Mouse (Mus musculus) v-Abl transformed pro-B cells (cell line): Measurements from ENCODE around the gene Tbr1.

Source experiments
- in situ Hi-C, 2 experiments: fragments of 400-800 bp; cut with MboI; formaldehyde crosslinking; loops; one replicate each; pipeline ENCODE4 v1.15.1; 2025; ENCODE audit not compliant: unreplicated experiment in 2 of 2

The Tbr1 gene

DNA sequence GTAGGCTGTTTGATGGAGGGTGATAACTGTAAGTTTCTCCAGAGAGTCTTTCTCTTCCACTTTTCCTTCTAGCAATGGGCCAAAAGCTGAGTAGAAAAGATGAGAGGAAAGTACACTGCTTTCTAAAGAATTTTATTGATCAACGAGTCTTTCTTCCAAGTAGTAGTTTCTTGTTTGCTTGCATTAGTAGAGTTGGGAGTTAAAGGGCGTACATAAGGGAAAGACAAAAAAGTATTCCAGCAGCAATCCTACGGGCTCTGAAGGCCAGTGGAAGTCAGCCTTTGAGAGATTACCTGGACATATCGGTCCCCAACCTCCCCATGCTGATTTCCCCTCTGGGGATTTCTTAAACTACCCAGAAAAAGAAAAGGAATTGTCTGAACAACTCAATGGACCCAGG, 8.0 kb downstream of the Tbr1 start:
- in situ Hi-C loops: loop anchor here in 1 of 2 experiments (25.0 kb wide), 2 partner anchors 527 to 652 kb away; no protein-coding TSS in a partner anchor

DNA sequence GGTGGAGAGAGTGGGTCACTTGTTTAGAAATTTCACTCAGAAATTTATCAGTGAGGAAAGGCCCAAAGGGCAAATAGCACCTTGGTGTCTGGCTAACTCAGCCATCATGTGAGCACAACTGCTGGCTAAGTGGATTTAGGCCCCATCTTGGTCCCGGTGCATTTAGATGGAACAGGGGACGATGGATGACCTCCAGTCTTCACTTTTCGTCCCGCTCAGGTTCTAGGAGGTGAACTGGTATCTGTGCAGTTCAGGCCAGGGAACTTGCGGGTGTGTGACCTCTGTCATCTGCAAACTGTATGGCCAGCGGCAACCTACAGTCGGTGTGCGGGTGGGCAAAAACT, 8.4 kb downstream of the Tbr1 start:
- in situ Hi-C loops: loop anchor here in 1 of 2 experiments (25.0 kb wide), 2 partner anchors 526 to 651 kb away; no protein-coding TSS in a partner anchor

DNA sequence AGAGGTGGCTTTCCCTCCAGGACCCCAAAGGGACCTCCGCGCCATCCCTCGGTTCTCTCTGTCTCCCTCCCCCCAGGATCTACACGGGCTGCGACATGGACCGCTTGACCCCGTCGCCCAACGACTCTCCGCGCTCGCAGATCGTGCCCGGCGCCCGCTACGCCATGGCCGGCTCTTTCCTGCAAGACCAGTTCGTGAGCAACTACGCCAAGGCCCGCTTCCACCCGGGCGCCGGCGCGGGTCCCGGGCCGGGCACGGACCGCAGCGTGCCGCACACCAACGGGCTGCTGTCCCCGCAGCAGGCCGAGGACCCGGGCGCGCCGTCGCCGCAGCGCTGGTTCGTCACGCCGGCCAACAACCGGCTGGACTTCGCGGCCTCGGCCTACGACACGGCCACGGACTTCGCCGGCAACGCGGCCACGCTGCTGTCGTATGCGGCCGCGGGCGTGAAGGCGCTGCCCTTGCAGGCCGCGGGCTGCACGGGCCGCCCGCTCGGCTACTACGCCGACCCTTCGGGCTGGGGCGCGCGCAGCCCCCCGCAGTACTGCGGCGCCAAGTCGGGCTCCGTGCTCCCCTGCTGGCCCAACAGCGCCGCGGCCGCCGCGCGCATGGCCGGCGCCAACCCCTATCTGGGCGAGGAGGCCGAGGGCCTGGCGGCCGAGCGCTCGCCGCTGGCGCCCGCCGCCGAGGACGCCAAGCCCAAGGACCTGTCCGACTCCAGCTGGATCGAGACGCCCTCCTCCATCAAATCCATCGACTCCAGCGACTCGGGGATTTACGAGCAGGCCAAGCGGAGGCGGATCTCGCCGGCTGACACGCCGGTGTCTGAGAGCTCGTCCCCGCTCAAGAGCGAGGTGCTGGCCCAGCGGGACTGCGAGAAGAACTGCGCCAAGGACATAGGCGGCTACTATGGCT, 9.0 kb downstream of the Tbr1 start:
- in situ Hi-C loops: loop anchor here in 1 of 2 experiments (25.0 kb wide), 2 partner anchors 526 to 651 kb away; no protein-coding TSS in a partner anchor

DNA sequence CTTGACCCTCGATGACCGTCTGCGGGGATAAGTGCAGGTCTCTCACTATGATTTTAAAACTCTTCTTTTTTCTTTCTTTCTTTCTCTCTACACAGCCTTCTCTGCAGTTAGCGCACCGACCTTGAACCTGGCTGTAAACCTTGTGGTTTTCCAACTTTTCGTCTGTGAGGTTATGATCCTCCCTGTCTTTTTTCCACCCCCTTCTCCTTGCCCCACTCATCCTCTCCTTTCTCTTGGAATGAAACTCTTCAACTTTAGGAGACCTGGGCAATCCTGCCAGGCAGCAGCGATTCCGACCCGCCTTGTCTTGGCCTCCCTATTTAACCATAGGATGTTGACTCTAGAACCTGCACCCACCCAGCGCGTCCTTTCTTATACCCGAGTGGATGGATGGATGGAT, 9.8 kb downstream of the Tbr1 start:
- in situ Hi-C loops: loop anchor here in 1 of 2 experiments (25.0 kb wide), 2 partner anchors 525 to 650 kb away; no protein-coding TSS in a partner anchor

DNA sequence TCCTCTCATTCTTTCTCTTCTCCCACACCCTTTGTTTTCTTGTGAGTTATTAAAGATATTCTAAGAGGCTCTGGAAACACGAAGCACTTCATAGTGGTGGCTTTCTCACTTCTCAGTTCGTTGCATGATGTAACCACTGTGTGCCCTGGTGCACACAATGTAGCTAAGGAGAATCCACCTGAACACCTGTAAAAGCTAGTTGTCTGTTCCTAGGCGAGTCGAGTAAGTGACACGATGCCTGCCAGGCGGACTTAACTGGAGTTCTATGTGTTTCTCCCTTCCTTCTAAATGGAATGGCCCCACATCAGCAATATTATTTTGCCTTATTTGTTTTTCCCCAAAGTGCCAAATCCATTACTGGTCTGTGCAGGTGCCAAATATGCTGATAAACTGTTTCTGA, 10.4 kb downstream of the Tbr1 start:
- in situ Hi-C loops: loop anchor here in 1 of 2 experiments (25.0 kb wide), 2 partner anchors 524 to 649 kb away; no protein-coding TSS in a partner anchor

DNA sequence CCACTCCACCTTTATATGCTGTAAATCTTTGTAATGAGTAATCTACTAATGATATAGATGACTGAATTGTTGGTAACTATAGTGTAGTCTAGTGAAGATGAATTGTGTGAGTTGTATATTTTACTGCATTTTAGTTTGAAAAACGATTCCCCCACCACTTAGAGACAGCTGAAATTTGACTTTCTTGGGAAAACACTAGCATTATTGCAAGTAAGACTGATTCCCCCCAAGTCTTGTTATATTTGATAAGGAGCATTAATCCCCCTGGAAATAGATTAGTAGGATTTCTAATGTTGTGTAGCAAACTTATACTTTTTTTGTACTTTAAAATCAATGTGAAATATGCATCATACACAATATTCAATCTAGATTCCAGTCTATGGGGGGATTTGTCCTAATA, 10.8 kb downstream of the Tbr1 start:
- in situ Hi-C loops: loop anchor here in 1 of 2 experiments (25.0 kb wide), 2 partner anchors 524 to 649 kb away; no protein-coding TSS in a partner anchor

DNA sequence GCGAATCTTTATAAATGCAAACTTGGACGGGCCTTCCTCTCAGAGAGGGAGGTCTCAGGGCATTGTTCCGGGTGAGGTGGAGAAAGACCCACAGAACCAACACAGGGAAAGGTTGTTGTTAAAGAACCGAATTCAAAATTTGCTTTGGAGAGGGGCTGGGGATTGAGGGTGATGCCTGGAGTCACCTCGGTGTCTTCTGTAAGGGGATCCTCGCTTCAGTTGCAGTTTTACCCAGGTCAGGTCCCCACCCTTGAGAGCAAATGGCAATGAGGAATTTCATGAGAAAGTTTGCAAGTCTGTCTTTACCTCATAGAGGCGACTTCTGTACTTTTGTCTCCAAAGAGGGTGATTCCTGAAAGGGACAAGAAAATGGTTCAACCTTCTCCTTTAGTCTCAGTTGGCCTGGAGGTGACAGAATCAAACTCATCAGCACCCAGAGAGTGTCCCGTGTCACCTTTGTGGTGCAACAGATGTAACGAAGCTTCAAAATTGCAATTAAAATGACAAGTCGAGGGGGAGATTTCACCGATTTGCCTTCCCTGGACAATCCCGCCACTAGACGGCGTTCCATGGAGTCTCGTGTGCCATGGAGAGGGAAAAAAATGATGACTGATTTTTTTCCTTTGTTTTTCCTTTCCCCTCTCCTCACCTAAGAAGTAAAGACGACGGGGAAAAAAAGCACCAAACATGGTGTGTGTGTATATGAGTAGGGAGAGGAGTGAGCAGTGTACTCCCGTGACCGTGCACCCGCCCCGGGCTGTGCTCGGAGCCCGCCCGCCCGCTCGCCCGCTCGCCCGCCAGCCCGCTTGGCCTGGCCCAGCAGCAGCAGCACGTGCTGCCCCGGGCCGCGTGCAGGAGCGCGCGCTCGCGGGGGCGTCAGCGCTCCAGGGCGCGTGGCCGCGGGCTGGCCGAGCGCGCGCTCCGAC, 12.1 kb downstream of the Tbr1 start:
- in situ Hi-C loops: loop anchor here in 1 of 2 experiments (25.0 kb wide), 2 partner anchors 522 to 647 kb away; no protein-coding TSS in a partner anchor

DNA sequence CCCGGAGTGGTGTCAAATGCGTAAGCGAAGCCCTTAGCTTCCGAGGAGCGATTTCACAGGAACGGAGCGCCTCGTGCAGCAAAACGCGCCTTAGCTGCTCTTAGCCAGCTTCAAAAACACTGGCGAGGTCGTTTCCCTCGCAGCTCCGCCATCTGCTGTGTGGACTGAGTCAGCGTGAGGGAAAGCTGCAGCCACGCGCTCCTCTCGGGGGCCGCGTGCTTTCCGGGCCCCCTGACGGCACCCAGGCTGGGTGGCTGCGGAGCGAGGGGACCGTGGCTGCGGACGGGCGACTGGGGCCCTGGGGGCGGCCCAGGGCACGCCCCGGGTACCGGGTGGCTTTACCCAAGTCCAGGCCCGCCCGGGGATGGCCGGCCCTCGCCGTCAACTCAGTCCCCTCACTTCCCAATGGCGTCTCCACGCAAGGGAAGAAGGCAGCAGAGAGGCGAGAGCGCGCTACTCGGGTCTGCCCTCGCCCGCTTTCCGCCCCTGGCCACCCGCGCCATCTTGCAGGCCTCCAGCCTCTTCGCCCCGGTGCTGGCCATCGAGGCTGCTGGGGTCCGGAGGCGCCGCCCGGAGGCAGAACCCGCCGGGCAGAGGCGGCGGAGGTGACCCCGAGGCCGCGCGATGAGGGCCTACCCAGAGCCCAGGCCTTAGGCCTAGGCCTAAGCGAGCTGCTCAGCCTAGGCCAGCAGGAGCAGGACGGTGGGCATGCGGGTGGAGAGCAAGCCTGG, 13.0 kb downstream of the Tbr1 start:
- in situ Hi-C loops: loop anchor here in 1 of 2 experiments (25.0 kb wide), 2 partner anchors 522 to 647 kb away; no protein-coding TSS in a partner anchor

DNA sequence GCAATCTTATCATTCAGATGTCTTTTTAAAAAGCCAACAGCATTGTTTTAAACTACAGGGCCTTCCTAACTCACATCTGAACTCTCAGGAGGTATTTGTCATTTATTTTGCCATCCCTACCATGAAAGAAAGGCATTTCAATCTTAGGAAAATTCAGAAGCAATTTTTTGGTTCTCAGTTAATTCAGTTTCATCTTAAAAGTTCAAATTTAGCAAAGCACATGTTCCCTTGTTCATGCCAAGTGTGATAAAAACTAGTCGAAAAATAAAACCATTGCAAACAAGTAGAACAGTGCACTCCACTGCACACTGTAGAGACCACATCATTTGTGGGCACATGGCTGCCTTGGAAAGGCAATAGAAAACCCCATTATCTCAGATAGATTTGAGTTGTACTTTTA, 15.5 kb downstream of the Tbr1 start:
- in situ Hi-C loops: loop anchor here in 1 of 2 experiments (25.0 kb wide), 2 partner anchors 519 to 644 kb away; no protein-coding TSS in a partner anchor

DNA sequence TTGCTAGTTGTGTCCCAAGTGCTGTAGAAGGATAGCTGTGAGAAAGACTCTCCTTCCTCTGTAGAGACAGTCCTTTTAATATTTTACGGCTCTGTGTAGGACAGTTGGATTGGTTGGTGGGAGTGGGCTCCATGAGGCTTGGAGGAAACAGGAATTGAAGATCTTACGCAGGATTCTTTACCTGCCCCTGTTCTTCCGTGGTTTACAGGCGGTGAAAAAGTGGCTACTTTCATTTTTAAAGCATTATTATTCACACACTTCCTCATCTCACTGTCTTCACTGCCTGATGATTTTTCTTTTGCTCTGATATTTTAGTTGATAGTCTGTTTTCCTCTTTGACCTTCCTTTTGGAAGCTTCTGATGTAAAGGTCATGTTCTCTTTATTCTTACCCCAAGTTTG, 17.5 kb downstream of the Tbr1 start:
- in situ Hi-C loops: loop anchor here in 1 of 2 experiments (25.0 kb wide), 2 partner anchors 517 to 642 kb away; no protein-coding TSS in a partner anchor

DNA sequence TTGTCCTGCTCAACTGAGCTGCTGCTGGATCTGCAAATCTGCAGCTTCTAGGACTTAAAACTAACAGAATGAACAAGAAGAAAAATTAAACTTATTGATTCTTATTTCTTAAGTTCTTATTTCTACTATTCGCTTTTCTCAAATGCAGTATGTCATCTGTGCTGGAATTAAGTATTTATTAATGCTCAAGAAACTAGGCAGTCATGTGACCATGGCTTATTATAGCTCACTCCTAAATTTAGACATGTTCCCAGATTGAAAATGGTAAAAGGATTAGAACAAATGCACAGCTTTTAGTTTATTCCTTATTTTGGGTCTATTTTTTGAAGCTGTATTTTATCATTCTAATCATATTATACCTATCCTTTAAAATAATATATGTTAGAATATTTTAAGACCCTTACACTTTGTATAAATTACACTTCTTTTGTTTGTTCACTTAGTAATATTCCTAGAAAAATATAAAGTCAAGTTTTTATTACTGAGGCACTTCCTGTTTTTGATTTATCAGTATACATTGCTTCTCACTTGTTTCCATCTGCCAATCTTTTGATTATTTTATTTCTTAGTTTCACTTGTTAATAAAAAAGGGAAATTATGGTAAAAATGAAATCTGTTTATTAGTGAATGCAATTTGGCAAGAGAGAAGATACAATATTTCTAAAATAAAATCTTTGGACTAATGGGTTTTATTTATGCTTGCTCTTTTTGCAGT, 20.9 kb downstream of the Tbr1 start:
- in situ Hi-C loops: loop anchor here in 1 of 2 experiments (25.0 kb wide), 2 partner anchors 514 to 639 kb away; no protein-coding TSS in a partner anchor

DNA sequence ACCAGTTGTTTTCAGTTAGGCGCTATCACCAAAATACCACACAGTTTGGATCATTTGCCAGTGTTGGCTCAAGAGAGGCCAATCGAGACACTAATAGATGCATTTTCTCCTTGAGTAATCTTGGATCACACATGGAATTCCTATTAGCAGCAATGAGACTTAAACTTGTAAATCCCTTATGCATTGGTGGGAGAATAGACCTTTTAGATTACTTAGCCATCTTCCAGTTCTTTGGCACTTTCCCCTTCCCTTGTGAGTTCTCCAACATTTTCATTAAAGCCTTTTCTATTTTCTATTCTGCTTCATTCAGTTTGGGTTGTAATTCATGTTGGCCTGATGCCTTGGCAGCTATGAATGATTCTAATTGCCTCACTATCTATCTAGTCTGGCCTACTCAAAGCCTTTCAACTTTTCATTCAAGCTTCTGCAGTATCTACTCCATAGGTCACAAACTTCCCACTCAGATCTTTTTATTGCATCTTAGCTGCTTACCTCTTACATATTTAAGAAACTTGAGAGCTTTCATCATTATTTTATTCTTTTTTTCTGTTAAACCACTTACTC, 34.6 kb downstream of the Tbr1 start:
- in situ Hi-C loops: no loop called here
